Mouse (Mus musculus) left cerebral cortex, postnatal 4 days (tissue): ENCODE data around the gene Gapvd1. TPM values are rescaled to one million over a fixed set of nuclear protein-coding genes. Genes with fewer than 3 reads are reported as not detected.

ENCODE experiments used
- DNase-seq: peaks from one replicate; pipeline ENCODE4 v3.0.0-alpha.2; 2022
- intact Hi-C: fragments of 180-260 bp; cut with DNase I; formaldehyde crosslinking; loops from one replicate; pipeline ENCODE4 v1.15.1; 2025
- total RNA-seq, 2 experiments: library from RNA; stranded (reverse); gene quantifications; 2 replicates each; pipeline ENCODE4 v1.2.3; 2021

Gene Gapvd1
- total RNA-seq, 2 experiments from 2014 or later, result 119 to 123 TPM

- intact Hi-C loops, result loop anchor here (5.0 to 10.0 kb wide), 3 partner anchors 273 to 900 kb away; partner anchors contain the start of gene Pbx3
- no peak for DNase-seq
These were observed 110.2 kb downstream of the Gapvd1 start for GRCm38 (mm10) chr2:34644571-34645526.

- no peak for DNase-seq
- intact Hi-C loops, result loop anchor here (5.0 to 10.0 kb wide), 3 partner anchors 270 to 898 kb away; partner anchors contain the start of gene Pbx3
These were observed 112.7 kb downstream of the Gapvd1 start for GRCm38 (mm10) chr2:34642351-34642750.

- DNase-seq, result no peak
- intact Hi-C loops, result loop anchor here (2.0 to 10.0 kb wide), 5 partner anchors 267 to 895 kb away; partner anchors contain the start of gene Pbx3
These were observed 115.3 kb downstream of the Gapvd1 start for GRCm38 (mm10) chr2:34639725-34640124.

- peak; percentile 95 for DNase-seq
- intact Hi-C loops, result loop anchor here (2.0 to 5.0 kb wide), 2 partner anchors 667 to 816 kb away; no protein-coding TSS in a partner anchor
These were observed 115.9 kb downstream of the Gapvd1 start for GRCm38 (mm10) chr2:34638955-34639650.

DNA sequence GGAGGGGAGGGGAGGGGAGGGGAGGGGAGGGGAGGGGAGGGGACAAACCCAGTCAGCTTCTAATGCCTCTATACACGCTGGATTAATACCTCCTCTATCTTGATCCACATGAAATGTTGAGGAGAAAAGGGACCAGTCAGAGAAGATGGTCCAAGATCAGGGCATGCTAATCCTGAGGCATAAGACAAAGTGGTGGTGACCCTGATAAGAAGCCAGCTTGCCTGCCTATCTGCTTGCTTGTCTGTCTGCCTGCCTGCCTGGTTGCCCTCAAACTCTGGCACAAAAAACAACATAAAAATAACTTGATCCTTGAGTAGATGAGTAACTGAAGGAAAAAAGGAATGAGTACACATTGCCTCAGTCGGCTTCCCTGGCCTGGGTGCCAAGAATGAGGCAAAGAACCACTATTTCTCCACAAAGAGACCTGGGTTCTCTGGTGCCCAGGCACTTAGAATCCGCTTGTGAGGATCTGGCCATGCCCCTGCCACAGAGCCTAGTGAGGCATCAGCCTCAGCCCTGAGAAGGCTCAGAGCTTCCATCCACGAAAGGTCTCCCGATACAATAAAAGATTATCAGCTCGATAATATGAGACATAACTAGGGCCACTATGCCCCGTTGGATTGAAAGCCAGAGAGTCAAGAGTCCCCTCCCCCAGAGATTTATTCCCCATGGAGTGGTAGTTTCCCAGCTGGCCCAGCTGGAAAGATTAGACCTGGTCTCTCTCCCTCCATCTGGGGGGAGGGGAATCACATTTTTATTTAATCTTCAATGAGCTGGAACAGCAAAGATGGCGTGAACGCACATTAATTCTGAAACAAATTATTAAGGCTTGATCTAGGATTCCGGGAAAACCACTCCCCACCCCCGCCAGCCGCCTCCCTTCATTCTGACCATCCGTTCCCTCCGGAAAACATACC lies 119.5 kb downstream of the Gapvd1 start:
- intact Hi-C loops, result loop anchor here (5.0 kb wide), 1 partner anchor 663 kb away; no protein-coding TSS in a partner anchor
- DNase-seq, result no peak

- intact Hi-C loops, result no loop called here
- no peak for DNase-seq
These were observed 123.0 kb downstream of the Gapvd1 start for GRCm38 (mm10) chr2:34632051-34632450.

DNA sequence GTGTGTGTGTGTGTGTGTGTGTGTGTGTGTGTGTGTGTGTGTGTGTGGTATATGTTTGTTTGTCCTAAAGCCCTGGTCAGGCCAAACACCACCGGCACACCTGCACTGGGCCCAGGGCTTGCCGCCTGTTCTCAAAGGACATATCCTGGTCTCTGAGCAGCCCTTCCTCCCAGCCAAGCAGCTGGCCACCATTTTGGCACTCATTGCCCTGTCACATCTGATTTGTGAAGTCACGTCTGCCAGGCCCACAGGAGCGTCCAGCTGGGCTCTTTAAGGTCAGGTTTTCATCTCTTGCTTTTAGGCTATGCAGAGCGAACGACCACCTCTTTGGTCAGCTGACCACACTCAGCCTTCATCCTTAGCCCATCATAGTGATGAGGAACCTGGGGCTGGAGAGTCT lies 124.6 kb downstream of the Gapvd1 start:
- DNase-seq, result peak; percentile 62
- intact Hi-C loops, result no loop called here

- intact Hi-C loops, result no loop called here
These were observed 125.3 kb downstream of the Gapvd1 start for GRCm38 (mm10) chr2:34629758-34630157.

DNA sequence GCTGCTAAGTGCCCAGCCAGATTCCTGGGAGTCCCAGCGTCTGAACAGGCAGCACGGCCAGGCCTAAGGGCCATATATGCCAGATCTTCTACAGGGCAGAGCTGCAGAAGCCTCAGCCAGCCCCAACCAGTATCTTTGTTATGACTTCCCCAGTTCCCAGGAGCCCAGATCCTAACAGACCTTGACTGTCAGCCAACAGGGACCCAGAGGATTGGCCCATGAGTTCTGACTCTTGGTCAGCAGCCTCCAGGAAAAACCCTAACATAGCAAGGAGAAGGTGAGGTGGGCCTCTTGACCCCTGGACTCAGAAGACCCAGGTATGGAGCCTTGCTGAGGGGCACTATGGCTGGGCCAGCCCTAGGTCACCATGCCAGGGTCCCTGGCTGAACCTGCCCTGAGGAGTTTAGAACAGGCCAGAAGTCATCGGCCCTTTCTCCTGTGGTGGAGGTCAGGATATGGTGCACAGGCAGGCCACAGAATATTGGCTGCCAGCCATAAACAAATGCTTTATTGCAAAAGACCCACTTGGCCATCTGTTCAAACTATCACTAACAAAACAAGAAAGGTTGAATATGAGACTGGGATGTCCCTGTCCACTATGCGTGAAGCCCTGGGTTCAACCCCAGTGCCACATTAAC lies 126.0 kb downstream of the Gapvd1 start:
- DNase-seq, result no peak
- intact Hi-C loops, result no loop called here

More at GRCm38 (mm10) chr2:34629758-34630157, 125.3 kb downstream of the Gapvd1 start:
- DNase-seq, result no peak

- no peak for DNase-seq
- intact Hi-C loops, result no loop called here
These were observed 127.5 kb downstream of the Gapvd1 start for GRCm38 (mm10) chr2:34627328-34628226.

Other genes starting within 250 kb of the Gapvd1 start
- gene Hspa5, start 16.7 kb upstream of the Gapvd1 start, total RNA-seq, result 100 to 1,000 TPM; 260 to 290 TPM
- 10 to 100 TPM; 22.9 to 25.2 TPM for gene Rabepk, start 44.7 kb upstream of the Gapvd1 start, total RNA-seq
- gene Fbxw2, start 71.1 kb upstream of the Gapvd1 start, total RNA-seq, result 100 to 1,000 TPM; 103 to 104 TPM
- not detected for gene Gm34653, start 77.8 kb upstream of the Gapvd1 start, total RNA-seq
- under 1 TPM; 0.20 to 0.52 TPM for gene Cutal, start 119.2 kb upstream of the Gapvd1 start, total RNA-seq
- 10 to 100 TPM; 38.2 to 45.8 TPM for gene Psmd5, start 119.7 kb upstream of the Gapvd1 start, total RNA-seq
- 1 to 10 TPM; 2.3 to 4.5 TPM for gene Phf19, start 158.8 kb upstream of the Gapvd1 start, total RNA-seq
- gene Traf1, start 206.5 kb upstream of the Gapvd1 start, total RNA-seq, result 1 to 10 TPM; 1.1 to 2.6 TPM